Mouse (Mus musculus) ES-Bruce4 (cell line): Measurements from ENCODE around the gene Nkiras2. TPM values are rescaled to one million over a fixed set of nuclear protein-coding genes. Genes with fewer than 3 reads are reported as not detected.

Experiments used
- H3K27ac ChIP-seq: 2 replicates; pipeline ENCODE4 v1.5.1; 2012; ENCODE audit warnings: low read length, inconsistent platforms; ENCODE audit not compliant: insufficient read depth
- H3K27me3 ChIP-seq: 2 replicates; pipeline ENCODE4 v1.6.1; 2012; ENCODE audit warnings: mild to moderate bottlenecking, low read length, inconsistent platforms; ENCODE audit not compliant: control insufficient read depth, poor library complexity, insufficient read depth, severe bottlenecking
- H3K36me3 ChIP-seq: 2 replicates; pipeline ENCODE4 v1.6.1; 2012; ENCODE audit warnings: inconsistent platforms, mild to moderate bottlenecking, low read length, moderate library complexity; ENCODE audit not compliant: control insufficient read depth, poor library complexity, insufficient read depth, severe bottlenecking
- H3K4me1 ChIP-seq: one replicate; pipeline ENCODE4 v1.8.1; 2011; ENCODE audit warnings: low read length; ENCODE audit not compliant: control insufficient read depth, insufficient read depth
- H3K4me3 ChIP-seq: 2 replicates; pipeline ENCODE4 v1.5.1; 2011; ENCODE audit warnings: low read depth, mild to moderate bottlenecking, low read length
- H3K9ac ChIP-seq: 2 replicates; pipeline ENCODE4 v1.6.1; 2012; ENCODE audit warnings: low read depth, mild to moderate bottlenecking, inconsistent platforms; ENCODE audit not compliant: poor library complexity, severe bottlenecking
- H3K9me3 ChIP-seq: replicated peaks from 2 replicates; pipeline ENCODE4 v1.6.1; 2012; ENCODE audit warnings: mild to moderate bottlenecking, low read length, inconsistent platforms; ENCODE audit not compliant: control insufficient read depth, poor library complexity, insufficient read depth, severe bottlenecking
- CTCF ChIP-seq: IDR thresholded peaks from one replicate; pipeline ENCODE4 v1.8.1; 2011; ENCODE audit warnings: low read depth, low read length
- EP300 ChIP-seq: IDR thresholded peaks from 2 replicates; pipeline ENCODE4 v1.6.1; 2011; ENCODE audit warnings: low read depth, low read length; ENCODE audit not compliant: insufficient read depth
- POLR2A ChIP-seq: IDR thresholded peaks from one replicate; pipeline ENCODE4 v1.8.1; 2011; ENCODE audit warnings: low read length; ENCODE audit not compliant: insufficient read depth
- polyA plus RNA-seq: library from polyadenylated mRNA; stranded (reverse); fragments of >200 nt; gene quantifications from 2 replicates; pipeline ENCODE4 v1.2.4, GENCODE M21; 2011; ENCODE audit warnings: low read depth; ENCODE audit not compliant: missing spikeins, insufficient read depth, insufficient read length

Gene Nkiras2
- polyA plus RNA-seq, 1 experiment, result 29.1 TPM

GRCm38 (mm10) chr11:100617480-100617879 lies 1.6 kb upstream of the Nkiras2 start:
- no peaks in the 10 kb centered on the region for H3K36me3 ChIP-seq
- no peaks in the 10 kb centered on the region for H3K27me3 ChIP-seq
- no peaks in the 10 kb centered on the region for H3K4me1 ChIP-seq
- H3K9me3 ChIP-seq, result no peaks in the 10 kb centered on the region
- H3K9ac ChIP-seq, result peak overlapping the region; percentile 89
- TF ChIP-seq EP300, result no peak
- peak overlapping the region; percentile 63; the same call in 1 of the 2 replicates for H3K27ac ChIP-seq
- H3K4me3 ChIP-seq, result 0 out of 2 replicates have a peak overlapping the region, but pooled peaks have one; percentile 25

DNA sequence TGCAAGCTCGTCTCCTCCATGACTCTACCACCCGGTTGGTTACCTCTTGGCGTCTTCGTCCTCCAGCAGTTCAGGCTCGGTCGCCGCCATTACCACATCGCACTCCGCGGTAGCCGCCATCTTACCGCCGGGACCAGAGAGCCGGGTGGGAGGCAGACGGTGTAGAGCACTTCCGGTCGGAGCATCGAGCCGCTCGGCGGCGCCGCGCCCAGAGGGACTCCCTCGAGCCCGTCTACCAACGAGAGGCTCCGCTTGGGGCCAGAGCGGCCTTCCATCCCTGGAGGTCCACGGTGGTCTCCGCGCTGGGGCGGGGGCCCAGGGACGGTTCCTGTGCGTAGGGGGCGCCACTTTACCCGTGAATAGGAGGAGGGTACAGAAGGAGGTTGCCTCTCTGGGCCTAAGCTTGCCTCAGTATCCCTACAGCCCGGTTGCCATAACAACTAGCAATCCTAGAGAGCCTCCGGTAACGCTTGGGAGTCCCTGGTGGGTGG lies 486 bp downstream of the Nkiras2 start:
- peak overlapping the region; percentile 95 for H3K27ac ChIP-seq
- H3K36me3 ChIP-seq, result no peaks in the 10 kb centered on the region
- H3K4me3 ChIP-seq, result peak overlapping the region; percentile 100
- TF ChIP-seq EP300 (no peak), CTCF (peak; percentile 61)
- H3K9me3 ChIP-seq, result no peaks in the 10 kb centered on the region
- H3K27me3 ChIP-seq, result no peaks in the 10 kb centered on the region
- H3K4me1 ChIP-seq, result no peaks in the 10 kb centered on the region
- H3K9ac ChIP-seq, result peak overlapping the region; percentile 89

DNA sequence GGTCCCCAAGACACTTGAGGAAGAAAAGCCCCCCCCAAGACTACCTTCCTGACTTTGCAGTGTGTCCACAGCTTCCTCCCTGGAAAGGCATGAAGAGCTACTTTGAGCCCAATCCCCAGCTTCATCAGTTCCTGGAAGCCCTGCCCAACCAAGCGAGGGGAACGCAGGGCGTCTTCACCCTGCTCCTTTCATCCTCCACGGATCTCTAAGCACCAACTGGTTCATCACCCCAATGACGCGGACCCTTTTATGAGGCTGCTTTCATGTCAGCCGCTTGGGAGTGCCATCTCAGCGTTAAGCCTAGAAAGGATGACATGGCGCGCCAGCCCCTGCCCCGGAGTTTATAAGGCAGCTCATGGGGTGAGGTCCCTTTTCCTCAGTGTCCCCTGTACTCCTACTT lies 938 bp downstream of the Nkiras2 start, which contains the start of gene Dnajc7:
Gene Dnajc7, minus strand, starts transcription at position 187 of the 400 bp plus-strand sequence.
- Histone ChIP-seq H3K27ac (peak within 1 kb of the TSS; percentile 95), H3K27me3 (no peaks in the 10 kb centered on the region), H3K4me1 (no peaks in the 10 kb centered on the region), H3K36me3 (no peaks in the 10 kb centered on the region), H3K9ac (peak within 1 kb of the TSS; percentile 89), H3K4me3 (peak within 1 kb of the TSS; percentile 100), H3K9me3 (no peaks in the 10 kb centered on the region)
- no peak for TF ChIP-seq CTCF
- no peak for TF ChIP-seq EP300
- no peak for TF ChIP-seq POLR2A

DNA sequence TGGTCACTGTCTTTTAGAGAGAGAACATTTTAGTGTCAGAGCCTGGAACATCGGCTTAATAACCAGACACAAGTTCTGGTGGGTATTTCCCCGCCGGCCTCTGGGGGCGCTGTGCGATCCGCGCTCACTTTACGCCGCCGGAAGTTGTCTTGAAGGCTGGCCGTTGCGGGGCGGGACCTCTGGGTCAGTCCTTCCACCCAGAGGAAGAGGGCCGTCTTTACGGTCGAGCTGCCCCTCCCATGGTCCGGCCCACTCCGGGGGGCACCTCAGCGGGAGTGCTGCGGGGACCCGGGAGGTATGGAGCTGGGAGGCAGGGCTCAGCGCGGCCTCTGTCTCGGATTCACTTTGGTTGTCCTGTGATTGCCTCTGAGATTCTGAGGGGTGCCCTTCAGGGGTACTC lies 3.7 kb downstream of the Nkiras2 start:
- peaks cover 2% of the 10 kb centered on the region for H3K4me1 ChIP-seq
- H3K27me3 ChIP-seq, result no peaks in the 10 kb centered on the region
- peak overlapping the region; percentile 89 for H3K9ac ChIP-seq
- H3K27ac ChIP-seq, result no peak overlapping the region
- H3K36me3 ChIP-seq, result no peaks in the 10 kb centered on the region
- H3K9me3 ChIP-seq, result no peaks in the 10 kb centered on the region
- peak; percentile 80 for TF ChIP-seq CTCF
- peak; percentile 43; the same call in 1 of the 2 replicates for TF ChIP-seq EP300
- TF ChIP-seq POLR2A, result peak; percentile 37
- peak overlapping the region; percentile 75 for H3K4me3 ChIP-seq

- Histone ChIP-seq H3K9ac (peak overlapping the region; percentile 89), H3K36me3 (no peaks in the 10 kb centered on the region), H3K27ac (no peak overlapping the region), H3K9me3 (no peaks in the 10 kb centered on the region), H3K4me1 (peaks cover 2% of the 10 kb centered on the region), H3K4me3 (no peak overlapping the region), H3K27me3 (no peaks in the 10 kb centered on the region)
- TF ChIP-seq POLR2A (no peak), CTCF (no peak), EP300 (no peak)
Observed at GRCm38 (mm10) chr11:100623867-100624266, 4.8 kb downstream of the Nkiras2 start.

DNA sequence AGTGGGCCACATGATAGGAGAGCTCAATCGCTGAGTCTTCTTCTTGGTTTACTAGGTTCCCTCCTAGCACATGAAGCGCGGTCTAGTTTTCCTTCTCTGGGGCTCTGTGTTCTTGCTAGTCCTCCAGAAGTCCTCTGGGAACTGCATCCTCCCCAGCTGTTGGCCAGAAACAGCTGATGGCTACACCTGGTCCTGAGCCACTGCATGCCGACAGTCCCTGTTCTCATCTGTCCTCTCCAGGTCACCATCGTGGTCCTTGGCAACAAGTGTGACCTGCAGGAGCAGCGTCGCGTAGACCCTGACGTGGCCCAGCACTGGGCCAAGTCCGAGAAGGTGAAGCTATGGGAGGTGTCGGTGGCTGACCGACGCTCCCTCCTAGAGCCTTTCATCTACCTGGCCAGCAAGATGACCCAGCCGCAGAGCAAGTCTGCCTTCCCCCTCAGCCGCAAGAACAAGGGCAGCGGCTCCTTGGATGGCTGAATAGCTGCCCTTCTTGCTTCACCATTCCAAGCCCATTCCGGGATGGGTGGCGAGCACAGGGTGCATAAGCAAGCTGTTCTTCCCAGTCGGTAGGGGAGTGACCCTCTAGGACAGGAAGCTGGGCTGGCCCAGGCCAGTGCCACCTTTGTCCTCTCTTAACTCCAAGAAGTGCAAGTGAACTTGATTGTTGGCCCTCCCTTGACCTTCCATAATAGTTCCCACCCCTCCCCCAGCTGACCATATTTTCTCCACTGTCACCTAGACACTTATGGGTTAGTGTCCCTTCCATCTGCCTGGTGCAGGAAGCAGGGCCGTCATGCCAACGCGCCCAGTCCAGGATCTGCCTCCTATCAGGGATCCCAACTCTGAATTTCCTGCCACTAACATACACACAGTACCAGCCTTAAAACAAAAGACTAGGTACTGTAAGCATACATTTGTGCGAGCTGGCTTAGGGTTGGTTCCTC lies 7.0 kb downstream of the Nkiras2 start:
- no peaks in the 10 kb centered on the region for H3K36me3 ChIP-seq
- H3K9me3 ChIP-seq, result no peaks in the 10 kb centered on the region
- H3K4me1 ChIP-seq, result peaks cover 2% of the 10 kb centered on the region
- H3K27me3 ChIP-seq, result no peaks in the 10 kb centered on the region
- peak overlapping the region; percentile 7; the same call in 1 of the 2 replicates for H3K4me3 ChIP-seq
- TF ChIP-seq CTCF, result no peak
- no peak for TF ChIP-seq EP300
- no peak for TF ChIP-seq POLR2A
- H3K27ac ChIP-seq, result peak overlapping the region; percentile 5; the same call in 1 of the 2 replicates
- H3K9ac ChIP-seq, result no peak overlapping the region
